Mouse (Mus musculus) natural killer cell, adult 2 months (primary cell): Measurements from ENCODE around the gene Shisa5.

Experiments used
- DNase-seq, 2 experiments: peaks; one replicate each; pipeline ENCODE4 v3.0.0; 2022; ENCODE audit warnings: low spot score in 2 of 2

The Shisa5 gene

GRCm38 (mm10) chr9:109038086-109038895, at the start of gene Shisa5:
Gene Shisa5 (plus strand): TSS chr9:109038565.
- peak; percentile 59 to 62 for DNase-seq

GRCm38 (mm10) chr9:108989802-108990461, 48.4 kb upstream of the Shisa5 start:
- no peak for DNase-seq

- no peak for DNase-seq
These were observed 47.9 kb upstream of the Shisa5 start for GRCm38 (mm10) chr9:108990462-108990820.

GRCm38 (mm10) chr9:108991428-108992084, 46.8 kb upstream of the Shisa5 start, which contains the start of gene Pfkfb4:
Gene Pfkfb4 (plus strand): TSS chr9:108991778.
- DNase-seq = peak; percentile 98

GRCm38 (mm10) chr9:108992085-108992469, 46.3 kb upstream of the Shisa5 start:
- no peak for DNase-seq

- DNase-seq = no peak
These were observed 45.6 kb upstream of the Shisa5 start for GRCm38 (mm10) chr9:108992620-108993361.

GRCm38 (mm10) chr9:108996411-108996810, 42.0 kb upstream of the Shisa5 start:
- no peak for DNase-seq

- DNase-seq = no peak
These were observed 39.8 kb upstream of the Shisa5 start for GRCm38 (mm10) chr9:108998287-108999166.

GRCm38 (mm10) chr9:108999167-108999526, 39.2 kb upstream of the Shisa5 start:
- no peak for DNase-seq

GRCm38 (mm10) chr9:109000726-109001125, 37.6 kb upstream of the Shisa5 start:
- DNase-seq = peak; percentile 62 to 74

GRCm38 (mm10) chr9:109003201-109003600, 35.2 kb upstream of the Shisa5 start:
- peak; percentile 51 to 67 for DNase-seq

GRCm38 (mm10) chr9:109007025-109007780, 31.2 kb upstream of the Shisa5 start:
- DNase-seq = no peak

GRCm38 (mm10) chr9:109008081-109008480, 30.3 kb upstream of the Shisa5 start:
- DNase-seq = no peak

GRCm38 (mm10) chr9:109008994-109009635, 29.2 kb upstream of the Shisa5 start:
- no peak for DNase-seq

GRCm38 (mm10) chr9:109009636-109010315, 28.6 kb upstream of the Shisa5 start:
- no peak for DNase-seq

GRCm38 (mm10) chr9:109010316-109010690, 28.1 kb upstream of the Shisa5 start:
- no peak for DNase-seq

- no peak for DNase-seq
These were observed 23.0 kb upstream of the Shisa5 start for GRCm38 (mm10) chr9:109015397-109015796.

- DNase-seq = no peak
These were observed 21.3 kb upstream of the Shisa5 start for GRCm38 (mm10) chr9:109016973-109017604.

- DNase-seq = peak in 1 of 2 experiments; percentile 51
These were observed 16.9 kb upstream of the Shisa5 start for GRCm38 (mm10) chr9:109021428-109021827.
